Mouse (Mus musculus) testis, adult 2 months (tissue): Measurements from ENCODE around the gene 4921501E09Rik. TPM values are rescaled to one million over a fixed set of nuclear protein-coding genes. Genes with fewer than 3 reads are reported as not detected.
"Not testable (repeated sequence)": the region's sequence is repeated elsewhere in the genome, so short reads cannot be mapped to it uniquely, and the experiment has no call there.

Experiments used
- H3K27ac ChIP-seq: fragments of 200-500 bp; 2 replicates; pipeline ENCODE4 v1.5.1; 2012; ENCODE audit warnings: low read depth, low read length; ENCODE audit not compliant: control insufficient read depth, insufficient read depth
- H3K27me3 ChIP-seq: fragments of 200-500 bp; 2 replicates; pipeline ENCODE4 v1.6.1; 2012; ENCODE audit warnings: mild to moderate bottlenecking, low read length, moderate library complexity; ENCODE audit not compliant: control insufficient read depth, insufficient read depth
- H3K36me3 ChIP-seq: fragments of 200-500 bp; 2 replicates; pipeline ENCODE4 v1.6.1; 2012; ENCODE audit warnings: mild to moderate bottlenecking, low read length; ENCODE audit not compliant: control insufficient read depth, insufficient read depth
- H3K4me1 ChIP-seq: fragments of 200-500 bp; 2 replicates; pipeline ENCODE4 v1.6.1; 2012; ENCODE audit warnings: low read length; ENCODE audit not compliant: control insufficient read depth, insufficient read depth
- H3K4me3 ChIP-seq: fragments of 200-500 bp; 2 replicates; pipeline ENCODE4 v1.5.1; 2012; ENCODE audit warnings: low read depth, mild to moderate bottlenecking, low read length, moderate library complexity, mixed read lengths; ENCODE audit not compliant: control insufficient read depth
- CTCF ChIP-seq: fragments of 200-500 bp; IDR thresholded peaks from 2 replicates; pipeline ENCODE4 v1.5.1; 2012; ENCODE audit warnings: low read depth, mild to moderate bottlenecking, inconsistent platforms, low read length, moderate library complexity; ENCODE audit not compliant: control insufficient read depth, insufficient read depth, insufficient replicate concordance
- POLR2A ChIP-seq: fragments of 200-500 bp; IDR thresholded peaks from 2 replicates; pipeline ENCODE4 v1.6.1; 2012; ENCODE audit warnings: low read depth, mild to moderate bottlenecking, inconsistent platforms, low read length, moderate library complexity; ENCODE audit not compliant: control insufficient read depth
- polyA plus RNA-seq: library from polyadenylated mRNA; depleted of rRNA; stranded (reverse); fragments of >200 nt; gene quantifications from 2 replicates; pipeline ENCODE4 v1.2.3, GENCODE M21; 2012; rRNA removed

The 4921501E09Rik gene
- polyA plus RNA-seq, 1 experiment: 7.0 TPM

DNA sequence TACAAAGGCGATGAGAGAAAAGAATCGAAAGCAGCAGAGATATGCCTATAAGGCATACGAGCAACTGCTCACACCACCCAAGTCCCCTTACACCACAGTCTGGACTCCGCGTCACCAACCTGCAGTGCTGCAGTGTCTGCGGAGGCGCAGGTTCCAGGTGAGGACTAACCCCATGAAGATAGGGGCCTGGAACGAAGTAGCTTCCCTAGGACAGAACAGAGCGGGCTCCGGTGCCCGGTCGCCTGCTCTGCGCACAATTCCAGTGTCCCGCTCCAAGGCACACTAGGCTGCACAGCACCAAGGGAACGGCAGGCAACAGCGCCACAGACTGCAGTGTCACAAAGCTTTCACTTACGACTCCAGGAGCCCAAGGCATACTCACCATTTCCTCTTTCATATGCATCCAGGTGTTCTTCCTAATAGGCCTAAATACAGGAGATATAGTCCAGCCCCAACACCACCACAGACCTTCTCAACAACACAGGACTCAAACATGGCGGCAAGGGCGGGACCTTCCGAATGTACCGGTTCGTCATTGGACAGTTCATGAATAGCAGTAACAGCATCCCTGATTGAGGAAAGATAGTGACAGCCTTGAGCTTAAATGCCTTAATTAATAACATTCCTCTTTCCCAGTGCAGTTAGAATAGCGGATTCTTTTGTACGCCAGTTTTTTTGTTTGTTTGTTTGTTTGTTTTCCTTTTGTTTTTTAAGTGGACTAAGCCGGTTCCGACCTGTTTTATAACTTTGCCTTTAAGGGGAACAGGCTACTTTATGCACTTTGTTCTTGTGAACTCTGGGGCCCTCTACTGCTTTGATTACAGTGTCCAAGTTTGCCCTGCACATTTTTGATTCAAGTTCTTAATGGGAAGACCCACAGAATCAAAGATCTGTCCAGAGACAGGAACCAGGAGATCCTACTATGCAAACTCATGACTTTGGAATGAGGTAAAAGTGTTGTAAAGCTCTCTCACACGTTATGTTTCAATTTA is 34.7 kb downstream of the 4921501E09Rik start, which contains the start of gene Zfp763:
Gene Zfp763 (minus strand): TSS at position 503 of the 992 bp plus-strand sequence.
- Histone ChIP-seq H3K4me3 (peak within 1 kb of the TSS; percentile 90), H3K27me3 (no peaks in the 10 kb centered on the region), H3K36me3 (no peaks in the 10 kb centered on the region), H3K27ac (peak within 1 kb of the TSS; percentile 70), H3K4me1 (peaks cover 3% of the 10 kb centered on the region)
- TF ChIP-seq POLR2A (no peak), CTCF (no peak)

GRCm38 (mm10) chr17:33032376-33032775 is 35.5 kb downstream of the 4921501E09Rik start:
- H3K36me3 ChIP-seq: no peaks in the 10 kb centered on the region
- TF ChIP-seq POLR2A (no peak), CTCF (no peak)
- H3K4me3 ChIP-seq: peak overlapping the region; percentile 90
- no peaks in the 10 kb centered on the region for H3K27me3 ChIP-seq
- H3K4me1 ChIP-seq: peaks cover 3% of the 10 kb centered on the region
- no peak overlapping the region for H3K27ac ChIP-seq

GRCm38 (mm10) chr17:33020434-33020833 is 47.4 kb downstream of the 4921501E09Rik start:
- H3K27me3 ChIP-seq, H3K4me3 ChIP-seq, H3K27ac ChIP-seq, H3K4me1 ChIP-seq, H3K36me3 ChIP-seq: not testable (repeated sequence)

Other genes starting within 250 kb of the 4921501E09Rik start
- gene Zfp799, start 237.8 kb downstream of the 4921501E09Rik start, polyA plus RNA-seq: 0.36 and 0.58 TPM in 2 replicates
- gene Zfp870, start 176.4 kb downstream of the 4921501E09Rik start, polyA plus RNA-seq: 0.30 TPM in 2 replicates
- gene Cyp4f14, start 150.7 kb downstream of the 4921501E09Rik start, polyA plus RNA-seq: 0.77 and 1.1 TPM in 2 replicates
- 7.8 and 8.0 TPM in 2 replicates for gene Cyp4f13, start 120.7 kb downstream of the 4921501E09Rik start, polyA plus RNA-seq
- gene Zfp472, start 102.2 kb downstream of the 4921501E09Rik start, polyA plus RNA-seq: 0.64 TPM in 2 replicates
- gene Zfp952, start 74.9 kb downstream of the 4921501E09Rik start, polyA plus RNA-seq: 1.1 and 1.3 TPM in 2 replicates
- gene Zfp763, start 34.7 kb downstream of the 4921501E09Rik start, polyA plus RNA-seq: 0.90 and 1.8 TPM in 2 replicates
- gene Zfp563, start 21.3 kb upstream of the 4921501E09Rik start, polyA plus RNA-seq: 1.6 and 2.6 TPM in 2 replicates
- gene Morc2b, start 71.6 kb upstream of the 4921501E09Rik start, polyA plus RNA-seq: 43.9 and 48.7 TPM in 2 replicates
- gene Olfr55, start 100.4 kb upstream of the 4921501E09Rik start, polyA plus RNA-seq: not detected in 2 replicates
- gene Olfr239, start 123.2 kb upstream of the 4921501E09Rik start, polyA plus RNA-seq: not detected in 2 replicates
- gene Olfr1564, start 153.6 kb upstream of the 4921501E09Rik start, polyA plus RNA-seq: 0.16 and 0.24 TPM in 2 replicates
- gene Zfp955a, start 187.1 kb upstream of the 4921501E09Rik start, polyA plus RNA-seq: 1.6 and 2.2 TPM in 2 replicates
- gene Olfr63, start 196.6 kb upstream of the 4921501E09Rik start, polyA plus RNA-seq: not detected in 2 replicates
- 2.3 and 2.5 TPM in 2 replicates for gene Zfp955b, start 221.5 kb upstream of the 4921501E09Rik start, polyA plus RNA-seq